Mouse (Mus musculus) kidney, adult 18-20 months (tissue): ENCODE measurements at regions not wholly inside any gene's neighbourhood (a gene's known extent, or its start where the extent isn't known, plus 50 kb on each side); places are given as distances from the start of the nearest gene placed in this dataset.

Experiments used
- DNase-seq: peaks from one replicate; pipeline ENCODE4 v3.0.0; 2021

GRCm38 (mm10) chr2:45593765-45594164, 476.6 kb upstream of the Zeb2 start:
- no peak for DNase-seq

- DNase-seq = no peak
Measured at GRCm38 (mm10) chr2:45590980-45591379, 473.8 kb upstream of the Zeb2 start.

- no peak for DNase-seq
Measured at GRCm38 (mm10) chr2:45588248-45588647, 471.1 kb upstream of the Zeb2 start.

- DNase-seq = no peak
Measured at GRCm38 (mm10) chr2:45586588-45587200, 469.5 kb upstream of the Zeb2 start.

GRCm38 (mm10) chr2:45581549-45581925, 464.3 kb upstream of the Zeb2 start:
- no peak for DNase-seq

GRCm38 (mm10) chr2:45580838-45581548, 463.8 kb upstream of the Zeb2 start:
- no peak for DNase-seq

GRCm38 (mm10) chr2:45572906-45573305, 455.7 kb upstream of the Zeb2 start:
- DNase-seq = no peak

- no peak for DNase-seq
Measured at GRCm38 (mm10) chr2:45554707-45555106, 437.5 kb upstream of the Zeb2 start.

GRCm38 (mm10) chr2:45541394-45541793, 424.2 kb upstream of the Zeb2 start:
- no peak for DNase-seq

GRCm38 (mm10) chr2:45538950-45539349, 421.8 kb upstream of the Zeb2 start:
- DNase-seq = no peak

GRCm38 (mm10) chr2:45537722-45538121, 420.5 kb upstream of the Zeb2 start:
- no peak for DNase-seq

- DNase-seq = no peak
Measured at GRCm38 (mm10) chr2:45534806-45535205, 417.6 kb upstream of the Zeb2 start.

GRCm38 (mm10) chr2:45522310-45522709, 405.1 kb upstream of the Zeb2 start:
- DNase-seq = no peak

GRCm38 (mm10) chr2:45519550-45520152, 402.5 kb upstream of the Zeb2 start:
- no peak for DNase-seq

GRCm38 (mm10) chr2:45514290-45515180, 397.3 kb upstream of the Zeb2 start:
- no peak for DNase-seq

GRCm38 (mm10) chr2:45512852-45513251, 395.7 kb upstream of the Zeb2 start:
- DNase-seq = no peak

- no peak for DNase-seq
Measured at GRCm38 (mm10) chr2:45511791-45512190, 394.6 kb upstream of the Zeb2 start.

- DNase-seq = no peak
Measured at GRCm38 (mm10) chr2:45504468-45504867, 387.3 kb upstream of the Zeb2 start.

GRCm38 (mm10) chr2:45493656-45494055, 376.5 kb upstream of the Zeb2 start:
- no peak for DNase-seq

- no peak for DNase-seq
Measured at GRCm38 (mm10) chr2:45486530-45486929, 369.3 kb upstream of the Zeb2 start.

GRCm38 (mm10) chr2:45485477-45485876, 368.3 kb upstream of the Zeb2 start:
- DNase-seq = no peak

GRCm38 (mm10) chr2:45480671-45481070, 363.5 kb upstream of the Zeb2 start:
- no peak for DNase-seq

GRCm38 (mm10) chr2:45475996-45476395, 358.8 kb upstream of the Zeb2 start:
- DNase-seq = no peak
